Mouse (Mus musculus) gastrocnemius, postnatal 36 days (tissue): ENCODE measurements around the gene St6gal1. TPM values are rescaled to one million over a fixed set of nuclear protein-coding genes. Genes with fewer than 3 reads are reported as not detected.

ENCODE experiments used
- DNase-seq, 2 experiments: peaks; one replicate each; pipeline ENCODE4 v3.0.0; 2022
- intact Hi-C: fragments of 180-260 bp; cut with DNase I; formaldehyde crosslinking; loops from one replicate; pipeline ENCODE4 v1.15.1; 2025
- total RNA-seq, 2 experiments: library from RNA; stranded (reverse); gene quantifications; 2 replicates each; pipeline ENCODE4 v1.2.3; 2021

St6gal1 gene
- total RNA-seq, 2 experiments from 2014 or later, result 2.4 to 3.2 TPM

- intact Hi-C loops, result no loop called here
- no peak for DNase-seq
Observed at GRCm38 (mm10) chr16:23270913-23271253, 46.3 kb downstream of the St6gal1 start.

GRCm38 (mm10) chr16:23271746-23272520 is 47.4 kb downstream of the St6gal1 start:
- no peak for DNase-seq
- intact Hi-C loops, result no loop called here

GRCm38 (mm10) chr16:23272521-23273230 is 48.1 kb downstream of the St6gal1 start:
- intact Hi-C loops, result no loop called here
- no peak for DNase-seq

DNA sequence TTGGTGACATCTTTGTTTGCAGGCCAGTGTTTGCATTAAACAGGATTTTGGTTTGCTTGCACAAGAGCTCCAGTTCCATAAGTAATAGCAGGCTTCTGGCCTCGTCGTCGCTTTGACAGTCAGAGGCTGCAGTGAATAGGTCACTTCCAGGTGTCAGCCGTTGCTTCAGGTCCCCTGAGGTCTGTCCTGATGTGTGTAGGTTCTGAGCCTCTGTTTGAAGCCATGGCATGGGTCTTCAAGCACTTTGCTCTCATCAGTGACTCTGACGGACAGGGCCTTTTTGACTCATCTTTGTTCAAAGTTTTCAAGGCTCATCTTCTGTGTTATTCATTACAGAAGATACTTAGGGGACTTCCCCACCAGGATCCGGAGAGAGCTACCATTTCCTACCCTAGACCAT is 49.5 kb downstream of the St6gal1 start:
- DNase-seq, result no peak
- intact Hi-C loops, result no loop called here

DNA sequence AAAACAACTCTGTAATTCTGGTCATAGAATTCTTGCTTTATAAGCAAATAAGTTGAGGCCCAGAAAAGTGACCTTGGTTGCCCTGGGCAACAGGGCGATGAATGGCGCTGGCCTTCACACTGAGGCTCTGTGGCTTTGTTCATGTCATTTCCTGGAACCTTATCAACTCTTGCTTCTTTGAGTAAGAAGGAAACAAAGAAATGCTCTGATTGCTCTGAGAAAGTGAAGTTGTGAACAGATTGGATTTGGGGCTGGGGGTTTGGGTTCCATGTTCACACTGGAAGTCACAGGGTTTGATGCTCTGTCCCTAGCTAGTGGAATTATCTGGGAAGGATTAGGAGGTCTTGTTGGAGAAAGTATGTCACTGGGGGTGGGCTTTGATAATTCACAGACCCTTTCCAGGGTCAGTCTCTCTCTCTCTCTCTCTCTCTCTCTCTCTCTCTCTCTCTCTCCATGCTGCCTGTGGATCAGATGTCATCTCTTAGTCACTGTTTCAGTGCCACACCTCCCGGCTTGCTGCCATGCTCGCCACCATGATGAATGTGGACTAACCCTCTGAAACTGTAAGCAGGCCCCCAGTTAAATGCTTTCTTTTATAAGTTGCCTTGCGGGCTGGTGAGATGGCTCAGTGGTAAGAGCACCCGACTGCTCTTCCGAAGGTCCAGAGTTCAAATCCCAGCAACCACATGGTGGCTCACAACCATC is 50.2 kb downstream of the St6gal1 start:
- intact Hi-C loops, result no loop called here
- no peak for DNase-seq

- intact Hi-C loops, result no loop called here
- DNase-seq, result no peak
Observed at GRCm38 (mm10) chr16:23275661-23276060, 51.1 kb downstream of the St6gal1 start.

DNA sequence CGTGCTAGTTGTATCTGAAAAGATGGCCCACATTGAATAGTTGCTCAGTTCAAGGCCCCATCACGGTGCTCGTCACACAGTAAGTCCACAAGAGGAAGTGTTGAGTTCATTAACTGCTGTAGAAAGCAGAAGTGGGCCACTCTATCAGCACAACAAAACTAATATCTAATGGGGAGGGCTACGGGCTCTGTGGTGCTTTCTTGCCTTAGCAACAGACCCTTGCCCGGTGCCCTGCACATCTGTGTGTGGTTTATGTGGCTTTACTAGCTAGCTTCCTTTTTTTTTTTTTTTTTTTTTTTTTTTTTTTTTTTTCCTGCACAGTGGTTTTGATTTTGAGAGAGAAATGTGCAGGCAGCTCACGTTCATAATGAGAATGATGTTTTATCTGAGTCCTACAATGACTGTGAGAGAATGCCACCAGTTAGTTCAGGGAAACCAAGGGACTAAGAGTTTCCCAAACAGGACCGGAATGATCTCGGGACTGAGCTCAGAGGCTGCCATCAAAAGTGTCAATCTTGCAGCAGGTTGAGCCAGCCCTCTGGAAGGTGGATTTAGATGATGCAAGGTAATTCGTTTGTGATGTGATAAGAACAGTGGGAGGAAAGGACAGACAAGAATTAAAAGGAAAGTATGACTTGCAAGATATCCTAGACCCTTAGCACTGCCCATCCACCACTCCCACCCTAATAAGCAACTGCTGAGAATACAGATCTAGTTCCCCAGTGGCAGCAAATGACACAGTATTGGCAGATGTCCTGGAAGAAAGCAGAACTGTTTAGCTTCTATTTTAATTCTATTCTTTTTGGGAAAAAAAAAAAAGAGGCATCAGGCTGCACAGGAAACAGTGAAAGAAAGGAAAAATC is 55.6 kb downstream of the St6gal1 start:
- intact Hi-C loops, result no loop called here
- DNase-seq, result no peak

- intact Hi-C loops, result no loop called here
- no peak for DNase-seq
Observed at GRCm38 (mm10) chr16:23280742-23281090, 56.2 kb downstream of the St6gal1 start.

DNA sequence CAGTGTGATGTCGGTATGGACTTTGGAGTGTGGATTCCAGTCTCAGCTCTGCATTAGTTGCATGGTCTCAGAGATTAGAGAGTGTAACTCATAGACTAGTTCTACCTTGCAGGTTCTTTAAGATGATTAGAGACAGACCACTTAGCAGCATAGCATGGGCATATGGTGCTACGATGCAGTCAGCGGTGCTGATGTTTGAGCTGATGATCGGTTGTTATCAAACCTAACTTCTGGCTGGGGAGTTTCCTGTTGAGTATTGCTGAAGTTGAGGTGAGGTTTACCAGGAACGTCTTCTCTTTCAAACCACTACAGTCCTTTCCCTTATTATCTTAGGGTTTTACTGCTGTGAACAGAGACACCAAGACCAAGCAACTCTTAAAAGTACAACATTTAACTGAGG is 57.7 kb downstream of the St6gal1 start:
- DNase-seq, result no peak
- intact Hi-C loops, result no loop called here

- DNase-seq, result no peak
- intact Hi-C loops, result no loop called here
Observed at GRCm38 (mm10) chr16:23282941-23283340, 58.4 kb downstream of the St6gal1 start.

GRCm38 (mm10) chr16:23283677-23284076 is 59.1 kb downstream of the St6gal1 start:
- intact Hi-C loops, result no loop called here
- no peak for DNase-seq

DNA sequence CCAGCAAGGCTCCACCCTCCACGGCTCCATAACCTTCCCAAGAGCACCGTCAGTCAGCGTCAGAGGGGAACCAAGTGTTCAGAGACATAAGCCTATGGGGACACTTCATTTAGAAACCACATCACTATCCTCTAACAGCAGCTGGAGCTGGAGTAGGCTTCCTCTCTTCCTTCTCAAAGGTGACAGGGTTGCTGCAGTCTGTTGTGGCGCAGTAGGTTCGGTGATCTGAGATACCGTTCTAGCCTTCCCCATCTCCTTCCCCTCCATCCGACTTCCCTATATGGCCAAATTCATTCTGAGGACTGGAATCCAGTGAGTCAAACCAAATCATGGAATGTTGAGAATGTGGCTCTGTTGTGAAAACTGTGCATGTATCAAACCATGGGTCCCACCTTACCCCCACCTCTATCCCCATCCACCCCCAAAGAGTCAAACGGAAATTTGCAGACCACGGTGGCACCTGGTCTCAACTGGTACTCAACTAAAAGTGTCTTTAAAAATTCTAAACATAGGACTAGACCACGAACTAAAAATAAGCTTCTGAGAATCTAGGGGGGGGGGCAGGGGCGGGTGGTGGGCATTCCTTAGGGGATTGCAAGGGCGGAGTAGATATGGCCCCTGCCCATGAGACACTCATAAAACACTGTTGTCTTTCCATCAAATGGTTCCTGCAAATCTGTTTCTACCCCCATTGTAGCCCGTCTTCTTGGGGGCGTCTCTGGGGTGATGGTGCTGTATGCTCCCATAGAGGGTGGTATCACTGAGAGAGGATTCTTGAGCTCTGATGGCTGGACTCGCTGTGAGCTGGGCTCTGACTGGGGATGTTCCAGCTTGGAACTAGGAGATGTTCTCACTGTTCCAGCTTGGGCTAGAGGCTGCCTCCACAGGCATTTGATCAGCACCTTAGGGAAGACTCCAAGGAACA is 60.2 kb downstream of the St6gal1 start:
- no peak for DNase-seq
- intact Hi-C loops, result no loop called here

DNA sequence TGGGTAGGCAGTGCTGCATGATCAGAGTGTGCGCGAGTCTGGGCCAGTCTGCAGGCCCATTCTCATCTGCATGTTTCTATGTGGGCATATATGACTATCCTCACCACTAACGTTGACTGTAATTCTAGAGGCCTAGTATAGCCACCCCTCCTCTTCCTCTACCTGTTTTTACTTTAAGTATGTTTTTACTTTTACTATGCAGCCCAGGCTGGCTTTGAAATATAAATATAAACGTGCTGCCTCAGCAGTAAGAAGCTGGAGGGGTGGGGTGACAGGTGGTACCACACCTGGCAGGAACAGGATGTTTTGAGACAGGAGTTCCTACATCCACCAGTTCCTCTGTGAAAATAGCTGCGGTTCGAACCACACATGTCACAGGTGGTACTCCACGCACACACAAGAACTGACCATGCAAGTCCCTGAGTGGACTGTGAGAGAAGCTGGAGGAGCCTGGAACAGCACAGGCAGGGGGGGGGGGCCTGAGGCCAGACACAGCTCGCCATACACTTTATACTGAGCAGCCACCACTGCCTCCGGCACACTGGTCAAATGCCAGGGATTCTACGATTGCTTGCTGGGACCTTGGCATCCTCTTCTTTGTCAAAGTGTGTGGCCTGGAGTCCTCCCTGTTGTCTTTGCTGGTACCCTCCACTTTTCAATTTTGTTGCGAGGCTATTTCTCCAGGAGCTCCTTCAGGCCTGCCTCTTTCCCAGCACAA is 62.0 kb downstream of the St6gal1 start:
- DNase-seq, result no peak
- intact Hi-C loops, result no loop called here

GRCm38 (mm10) chr16:23287312-23288040 is 62.9 kb downstream of the St6gal1 start:
- intact Hi-C loops, result no loop called here
- no peak for DNase-seq

- intact Hi-C loops, result no loop called here
- DNase-seq, result no peak
Observed at GRCm38 (mm10) chr16:23288103-23288502, 63.6 kb downstream of the St6gal1 start.

DNA sequence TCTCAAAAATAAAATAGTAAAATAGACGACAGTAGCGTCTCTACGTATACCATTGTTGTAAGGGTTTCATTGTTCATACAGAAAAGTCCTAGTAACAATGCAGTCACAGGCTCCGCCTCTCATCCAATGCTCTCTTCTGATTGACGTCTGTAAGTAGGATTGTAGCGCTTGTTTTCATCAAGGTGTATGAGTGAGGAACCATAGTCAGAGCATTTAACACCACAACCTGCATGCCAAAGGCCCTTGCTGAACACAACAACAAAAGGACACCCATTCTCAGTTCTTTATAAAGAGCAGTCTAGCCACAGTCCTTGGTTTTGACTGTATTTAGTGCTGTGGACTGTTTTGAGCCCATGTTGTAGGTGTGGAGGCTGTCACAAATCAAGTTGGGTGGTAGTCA is 64.9 kb downstream of the St6gal1 start:
- intact Hi-C loops, result no loop called here
- no peak for DNase-seq

- no peak for DNase-seq
- intact Hi-C loops, result no loop called here
Observed at GRCm38 (mm10) chr16:23290171-23290570, 65.6 kb downstream of the St6gal1 start.

DNA sequence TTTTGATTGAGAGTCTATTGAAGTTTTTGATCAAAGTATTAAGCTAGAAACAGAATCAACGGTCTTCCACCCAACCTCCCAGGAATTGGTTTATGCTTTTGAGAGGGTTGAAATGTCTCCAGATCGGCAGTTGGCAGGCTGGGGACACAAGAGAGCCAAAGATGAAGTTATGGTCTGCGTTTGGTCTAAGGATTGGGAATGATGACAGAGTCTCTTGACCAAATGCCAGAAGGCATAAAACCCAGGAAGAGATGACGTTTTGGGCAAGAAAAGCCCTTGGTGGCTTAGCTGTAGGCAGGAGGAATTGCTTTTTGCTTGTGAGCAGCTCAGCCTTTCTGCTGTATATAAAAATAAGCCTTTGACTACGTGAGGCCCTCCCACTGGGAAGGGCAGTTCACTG is 67.0 kb downstream of the St6gal1 start:
- DNase-seq, result peak; percentile 58 to 68
- intact Hi-C loops, result no loop called here
